Mouse (Mus musculus) thymus, adult 2 months (tissue): ENCODE results near the gene Tsga10.

Experiments
- CTCF ChIP-seq: fragments of 200-500 bp; IDR thresholded peaks from 2 replicates; pipeline ENCODE4 v1.5.1; 2012; ENCODE audit warnings: mild to moderate bottlenecking, control low read depth, low read length, moderate library complexity, borderline replicate concordance; ENCODE audit not compliant: control insufficient read depth, poor library complexity, insufficient read depth; ENCODE audit errors: extremely low read depth
- POLR2A ChIP-seq: fragments of 200-500 bp; IDR thresholded peaks from 2 replicates; pipeline ENCODE4 v1.6.1; 2012; ENCODE audit warnings: mild to moderate bottlenecking, low read length, control low read depth, moderate library complexity; ENCODE audit not compliant: control insufficient read depth, poor library complexity, insufficient read depth; ENCODE audit errors: extremely low read depth

DNA sequence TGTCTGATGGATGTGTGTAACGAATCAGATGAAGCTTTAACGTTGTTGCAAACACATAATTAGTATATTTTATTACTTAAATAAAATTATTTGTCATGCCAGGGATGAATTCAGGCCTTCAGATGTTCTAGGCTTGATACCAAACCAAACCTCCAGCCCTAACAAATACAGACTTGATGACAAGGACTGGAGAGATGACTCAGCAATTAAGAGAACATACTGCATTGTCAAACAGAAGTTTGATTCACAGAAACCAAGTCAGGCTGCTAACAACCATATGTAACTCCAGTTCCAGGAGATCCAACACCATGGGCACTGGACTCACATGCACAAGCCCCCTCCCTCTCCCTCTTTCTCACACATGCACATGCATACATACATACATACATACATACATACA, 65.9 kb downstream of the Tsga10 start:
- no peak for TF ChIP-seq CTCF
- no peak for TF ChIP-seq POLR2A
